Mouse (Mus musculus) monocyte, adult 2 months (primary cell): ENCODE results near the gene Mras.

Experiments used
- DNase-seq, 2 experiments: peaks; one replicate each; pipeline ENCODE4 v3.0.0; 2022; ENCODE audit warnings: low spot score in 2 of 2, low read depth in 1 of 2

The Mras gene

DNA sequence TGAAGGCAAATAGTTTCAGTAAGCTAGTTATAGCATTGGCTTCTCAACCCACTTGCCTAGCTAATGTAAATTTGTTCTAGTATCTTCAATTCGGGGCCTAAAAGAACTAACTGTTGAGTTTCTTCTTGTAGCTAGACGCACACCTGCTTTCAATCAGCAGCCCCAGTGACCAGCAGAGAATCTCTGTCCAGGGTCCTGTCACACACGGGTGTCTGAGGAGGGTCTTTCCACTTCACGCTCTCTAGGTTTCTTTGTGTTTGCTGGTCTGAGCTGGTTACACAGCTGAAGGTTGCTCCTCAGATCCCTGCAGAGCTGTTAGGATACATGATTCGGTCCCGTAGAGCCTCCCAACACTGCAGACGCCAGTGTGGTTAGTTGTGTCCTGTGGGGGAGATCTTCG is 74.1 kb downstream of the Mras start:
- no peak for DNase-seq

DNA sequence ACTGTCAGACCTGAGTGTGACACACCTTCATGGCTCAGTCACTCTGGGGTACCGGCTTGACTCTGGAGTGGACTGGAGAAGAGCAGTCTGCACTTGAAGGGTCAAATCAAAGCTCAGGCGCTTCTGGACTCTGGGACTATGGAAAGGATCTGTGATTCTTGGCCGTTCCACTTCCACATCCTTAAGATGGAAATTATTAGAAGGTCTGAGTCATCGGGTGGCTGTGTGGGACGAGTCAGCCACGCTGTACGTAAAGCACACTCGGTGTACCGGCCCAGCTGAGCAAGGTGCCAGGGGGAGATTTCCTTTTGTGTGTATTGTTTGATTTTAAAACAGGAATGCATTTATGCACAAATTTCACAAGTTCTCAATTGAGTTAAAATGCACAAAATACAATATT is 75.2 kb downstream of the Mras start:
- DNase-seq = no peak

DNA sequence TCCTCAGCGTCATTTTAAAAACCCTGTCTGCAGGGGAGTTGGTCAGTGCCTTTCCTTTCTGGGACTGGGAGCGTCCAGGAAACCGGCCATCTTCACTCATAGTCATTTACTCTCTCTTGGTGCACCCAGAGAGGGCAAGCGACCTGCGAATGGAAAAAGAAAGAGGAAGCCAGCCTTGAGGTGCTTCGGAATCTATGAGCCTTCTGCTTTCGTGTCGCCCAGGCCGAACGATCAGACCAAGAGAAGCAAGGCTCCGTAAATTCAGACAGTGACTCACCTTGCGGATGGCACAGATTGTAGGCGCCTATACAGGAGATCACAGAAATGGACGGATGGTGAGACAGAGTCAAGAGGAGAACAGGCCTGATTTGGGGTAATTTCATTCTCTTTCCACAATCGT is 78.2 kb downstream of the Mras start:
- no peak for DNase-seq

DNA sequence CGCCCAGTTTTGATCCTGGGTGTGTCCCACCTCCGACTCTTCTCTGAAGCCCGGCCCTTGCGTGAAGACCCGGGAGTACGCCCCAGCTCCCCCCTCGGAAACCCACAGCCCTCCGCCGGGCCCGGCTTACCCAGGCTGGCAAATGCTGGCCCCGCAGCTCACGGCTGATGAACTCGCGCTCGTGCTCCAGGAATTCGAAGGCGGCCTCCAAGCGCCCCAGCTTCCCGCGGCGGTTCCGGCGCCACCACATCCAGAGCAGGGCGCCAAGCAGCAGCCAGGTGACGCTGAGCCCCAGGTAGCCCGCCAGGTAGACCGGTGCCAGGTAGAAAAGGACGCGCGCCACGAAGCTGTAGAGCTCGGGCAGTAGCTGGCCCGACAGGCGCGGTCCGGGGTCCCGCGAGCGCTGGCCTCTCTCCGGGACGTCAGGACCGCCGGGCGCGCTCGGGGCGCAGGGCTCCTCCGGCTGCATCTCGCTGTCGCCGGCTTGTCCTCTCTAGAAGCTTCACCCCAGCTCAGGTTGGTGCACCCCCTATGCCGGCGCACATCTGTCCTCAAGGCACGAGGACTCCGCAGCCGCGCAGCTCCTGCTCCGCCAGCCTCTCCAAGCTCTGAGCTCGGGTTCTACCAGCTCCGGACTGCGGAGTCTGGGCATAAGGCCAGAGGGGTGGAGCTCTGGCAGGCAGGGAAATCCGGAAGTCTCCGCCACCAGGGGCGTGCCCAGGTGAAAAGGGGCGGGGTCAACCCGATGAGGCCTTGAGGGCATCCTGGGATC is 79.1 kb downstream of the Mras start, which contains the start of gene Esyt3:
TSS of gene Esyt3 (minus strand) at position 637 of the 772 bp plus-strand sequence.
- no peak for DNase-seq

DNA sequence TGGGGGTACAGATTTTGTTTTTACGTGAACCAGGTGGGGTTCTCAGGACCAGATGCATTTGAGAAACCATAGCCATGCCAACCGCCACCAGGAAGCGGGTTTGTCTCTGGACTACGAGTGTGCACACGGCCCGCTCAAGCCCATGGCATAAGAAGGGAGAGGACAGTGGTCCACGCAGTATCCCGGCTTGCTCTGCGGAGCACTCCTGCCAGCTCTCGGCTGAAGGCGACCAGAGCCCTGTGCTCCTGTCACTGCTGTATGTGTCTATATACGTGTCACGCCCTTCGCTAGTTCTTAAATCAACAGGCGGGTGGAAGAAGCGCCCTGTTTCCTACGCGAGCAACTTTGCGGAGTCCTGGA is 79.6 kb downstream of the Mras start:
- DNase-seq = no peak

DNA sequence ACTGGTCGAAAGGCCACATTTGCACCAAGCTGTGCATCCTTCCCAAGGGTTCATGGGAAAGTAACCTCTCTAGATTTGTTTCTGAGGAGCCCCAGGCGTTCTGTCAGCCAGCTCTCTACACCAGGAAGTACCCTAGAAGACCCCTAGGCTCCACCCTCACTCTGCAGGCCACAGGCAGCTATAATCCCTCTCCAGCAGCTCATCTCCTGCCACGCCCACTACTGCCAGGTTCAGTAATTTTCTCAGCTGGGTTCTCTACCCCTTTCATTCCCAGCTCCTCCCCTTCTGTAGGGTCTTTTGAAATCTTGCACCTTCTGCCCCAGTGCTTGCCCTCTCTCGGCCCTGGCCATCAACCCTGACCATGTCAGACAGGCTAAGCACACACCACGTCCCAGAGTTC is 81.2 kb downstream of the Mras start:
- no peak for DNase-seq

DNA sequence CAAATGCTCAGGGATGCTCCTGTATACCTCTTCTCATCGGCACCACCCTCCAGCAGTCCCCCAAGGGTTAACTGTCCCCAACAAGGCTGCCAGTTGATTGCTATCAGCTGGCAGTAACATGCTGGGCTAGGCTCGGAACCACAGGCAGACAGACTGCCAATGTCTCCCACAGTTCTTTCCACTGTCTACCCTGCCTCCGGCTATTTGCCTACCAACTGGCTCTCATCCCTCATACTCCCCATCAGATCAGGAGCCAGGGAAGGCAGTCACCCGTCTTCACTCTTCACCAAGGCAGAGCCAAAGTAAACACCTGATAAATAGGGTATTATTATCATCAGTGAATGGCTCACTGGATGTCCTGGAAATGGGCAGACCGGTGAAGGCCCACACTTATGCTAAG is 82.4 kb downstream of the Mras start:
- no peak for DNase-seq

DNA sequence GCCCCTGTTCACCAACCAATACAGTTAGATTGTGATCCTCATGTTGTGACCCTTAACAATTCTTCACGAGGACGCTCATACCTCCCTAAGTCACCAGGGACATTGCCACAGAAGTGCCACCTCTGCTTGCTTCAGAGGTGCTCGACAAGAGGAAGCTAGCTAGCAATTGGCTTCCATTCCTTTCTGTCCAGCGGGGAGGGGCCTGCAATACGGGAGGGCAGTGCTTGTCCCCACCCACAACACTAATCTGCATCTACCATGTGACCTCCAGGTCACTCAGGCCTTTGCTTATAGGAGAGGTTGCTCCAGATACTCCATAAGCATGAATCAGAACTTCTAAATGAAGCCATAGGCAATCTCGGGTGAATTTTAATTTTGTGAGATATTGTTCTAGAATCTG is 83.8 kb downstream of the Mras start:
- no peak for DNase-seq

DNA sequence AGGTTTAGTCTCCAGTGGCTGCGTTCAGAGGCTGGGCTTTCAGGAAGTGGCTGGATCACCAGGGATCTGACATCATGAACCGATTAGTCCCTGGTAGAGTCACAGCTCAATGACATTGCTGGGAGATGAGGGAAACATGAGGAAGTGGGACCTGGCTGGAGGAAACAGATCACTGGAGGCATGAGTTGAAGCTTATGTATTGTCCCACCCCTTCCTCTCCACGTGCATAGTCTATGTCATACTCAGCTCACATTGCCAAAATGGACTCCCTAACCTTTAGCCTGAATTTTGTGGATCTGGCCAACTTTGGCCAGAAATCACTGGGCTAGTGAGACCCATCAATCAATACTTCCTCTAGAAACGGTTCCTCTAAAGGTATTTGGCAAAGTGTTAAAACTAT is 84.2 kb downstream of the Mras start:
- no peak for DNase-seq

DNA sequence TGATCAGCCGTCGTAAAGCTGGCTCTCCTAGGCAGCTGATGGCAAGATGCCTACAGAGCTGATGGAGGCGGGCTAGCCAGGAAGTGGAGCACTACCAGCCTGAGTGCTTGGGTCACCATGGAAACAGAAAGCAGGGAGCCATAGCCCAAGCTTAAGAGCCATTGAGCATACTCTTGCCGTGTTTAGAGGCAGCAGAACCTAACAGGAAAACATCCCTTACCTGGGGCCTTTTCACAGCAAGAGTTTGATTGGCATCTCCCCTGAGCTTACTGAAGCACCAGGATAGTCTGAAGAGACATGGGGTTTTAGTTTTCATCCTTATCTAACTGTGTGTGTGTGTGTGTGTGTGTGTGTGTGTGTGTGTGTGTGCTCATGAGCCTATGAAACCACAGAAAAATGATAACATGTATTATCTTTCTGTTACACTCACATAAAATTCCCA is 91.8 kb downstream of the Mras start:
- no peak for DNase-seq

DNA sequence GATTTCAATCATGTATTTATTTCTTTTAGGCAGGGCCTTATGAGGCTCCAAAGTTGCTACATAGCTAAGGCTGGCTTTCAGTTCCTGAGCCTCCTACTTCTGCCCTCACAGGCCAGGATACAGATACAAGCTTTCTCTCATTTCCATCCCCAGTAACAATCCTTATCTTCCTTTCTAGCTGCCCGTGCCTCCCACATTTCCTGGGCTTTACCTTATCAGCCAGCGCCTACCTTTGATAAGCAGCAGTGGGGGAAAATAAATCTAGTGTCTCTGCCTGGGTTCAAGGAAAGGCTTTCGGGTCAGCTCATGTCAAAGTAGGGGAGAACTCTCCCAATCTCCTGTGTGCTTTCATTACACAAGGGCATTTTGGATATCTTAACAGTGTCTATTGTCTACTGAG is 95.6 kb downstream of the Mras start:
- DNase-seq = no peak

DNA sequence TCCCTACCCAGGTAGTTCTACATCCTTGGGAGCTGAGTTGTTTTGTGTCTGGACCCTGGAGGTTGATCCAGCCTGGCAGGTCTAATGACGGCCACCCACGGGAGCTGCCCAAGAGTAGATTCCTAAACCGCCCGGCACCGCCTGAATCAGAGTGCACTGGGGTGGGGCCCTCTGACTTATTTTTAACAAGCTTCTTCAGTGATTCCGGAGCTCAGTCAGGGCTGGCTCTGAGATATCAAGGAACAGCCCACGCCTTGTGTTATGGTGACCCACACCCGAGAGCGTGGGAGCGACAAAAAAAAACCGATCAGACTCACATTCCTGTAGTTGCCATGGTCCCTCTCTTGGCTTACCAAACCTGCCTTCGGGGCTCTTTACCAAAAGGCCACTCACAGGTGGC is 97.1 kb downstream of the Mras start:
- DNase-seq = no peak

DNA sequence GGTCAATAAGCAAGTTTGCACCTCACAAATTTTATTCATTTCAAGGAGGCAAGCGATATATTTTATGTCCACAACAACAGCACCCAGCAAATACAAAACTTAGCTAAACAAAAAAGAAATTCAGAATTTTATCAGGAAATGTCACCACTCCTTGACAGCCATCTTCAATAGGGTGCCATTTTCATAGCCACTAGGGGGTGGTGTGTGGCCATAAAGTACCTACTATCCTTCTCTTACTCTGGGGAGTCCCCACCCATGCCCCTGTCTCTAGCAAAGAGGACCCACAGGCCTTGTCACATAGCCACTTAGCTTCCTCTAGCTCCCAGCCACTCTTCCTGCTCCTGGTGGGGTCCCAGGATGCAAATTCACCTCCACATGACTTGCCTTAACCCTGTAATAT is 98.0 kb downstream of the Mras start:
- no peak for DNase-seq

DNA sequence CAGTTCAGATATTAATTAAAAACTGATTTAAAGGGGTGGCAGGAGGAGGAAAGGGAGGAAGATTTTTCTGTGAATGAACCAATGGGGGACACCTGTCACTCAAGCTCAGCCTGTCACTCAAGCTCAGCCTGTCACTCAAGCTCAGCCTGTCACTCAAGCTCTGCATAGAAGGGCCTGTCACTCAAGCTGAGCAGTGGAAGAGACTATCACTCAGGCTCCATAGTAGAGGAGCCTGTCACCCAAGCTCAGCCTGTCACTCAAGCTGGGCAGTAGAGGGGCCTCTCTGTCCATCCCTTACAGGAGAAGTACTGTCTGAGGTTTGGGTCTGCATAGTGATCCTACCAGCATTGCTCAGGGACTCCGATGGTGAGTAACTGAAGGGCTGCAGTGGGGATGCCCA is 98.9 kb downstream of the Mras start:
- no peak for DNase-seq

DNA sequence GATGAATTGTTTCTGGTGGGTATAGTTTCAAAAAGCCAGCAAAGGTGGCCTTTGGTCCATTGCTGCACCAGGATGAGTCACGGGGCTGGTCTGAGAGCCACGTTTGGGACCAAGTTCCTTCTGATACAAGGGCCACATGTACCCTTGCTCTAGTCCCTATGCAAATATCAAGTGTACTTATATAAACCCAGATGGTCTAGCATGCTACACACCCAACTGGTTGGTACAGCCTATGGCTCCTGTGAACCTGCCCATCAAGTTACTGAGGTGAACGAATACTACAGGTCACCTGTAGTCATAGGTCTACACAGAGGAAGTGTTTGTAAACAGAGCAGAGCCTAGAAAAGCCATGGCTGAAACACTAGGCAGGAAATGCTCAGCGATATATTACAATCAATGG is 100.6 kb downstream of the Mras start:
- no peak for DNase-seq
